Mouse (Mus musculus) stomach, embryonic 14.5 days (tissue): ENCODE data around the gene Olfr8. TPM values are rescaled to one million over a fixed set of nuclear protein-coding genes. Genes with fewer than 3 reads are reported as not detected.
"Not testable (repeated sequence)": the region's sequence is repeated elsewhere in the genome, so short reads cannot be mapped to it uniquely, and the experiment has no call there.

Source experiments
- ATAC-seq: fragments of 200-750 bp; cut with Nextera tagmentation; 2 replicates; pipeline ENCODE4 v1.8.0; 2017; ENCODE audit warnings: low read depth, moderate TSS enrichment; ENCODE audit not compliant: insufficient number of reproducible peaks, insufficient read depth, low FRiP score
- H3K27ac ChIP-seq: fragments of 300-500 bp; sonication (generic); 2 replicates; pipeline ENCODE4 v1.5.1; 2014; ENCODE audit warnings: mild to moderate bottlenecking, low read length, moderate library complexity, mixed read lengths
- H3K27me3 ChIP-seq: fragments of 300-500 bp; sonication (generic); 2 replicates; pipeline ENCODE4 v1.6.1; 2014; ENCODE audit warnings: low read length, control low read depth, mixed read lengths; ENCODE audit not compliant: control insufficient read depth, insufficient read depth
- H3K36me3 ChIP-seq: fragments of 300-500 bp; sonication (generic); 2 replicates; pipeline ENCODE4 v1.6.1; 2014; ENCODE audit warnings: mild to moderate bottlenecking, control low read depth, low read length, moderate library complexity, mixed read lengths; ENCODE audit not compliant: control insufficient read depth, insufficient read depth
- H3K4me1 ChIP-seq: fragments of 300-500 bp; sonication (generic); 2 replicates; pipeline ENCODE4 v1.6.1; 2014; ENCODE audit warnings: low read length, control low read depth, mixed read lengths; ENCODE audit not compliant: control insufficient read depth, insufficient read depth
- H3K4me2 ChIP-seq: fragments of 300-500 bp; sonication (generic); replicated peaks from 2 replicates; pipeline ENCODE4 v1.6.1; 2014; ENCODE audit warnings: low read depth, low read length, control low read depth
- H3K4me3 ChIP-seq: fragments of 300-500 bp; sonication (generic); 2 replicates; pipeline ENCODE4 v1.5.1; 2014; ENCODE audit warnings: low read depth, low read length, control low read depth
- H3K9ac ChIP-seq: fragments of 300-500 bp; sonication (generic); replicated peaks from 2 replicates; pipeline ENCODE4 v1.6.1; 2014; ENCODE audit warnings: low read depth, mild to moderate bottlenecking, control low read depth, low read length, moderate library complexity, mixed read lengths
- H3K9me3 ChIP-seq: fragments of 300-500 bp; sonication (generic); 2 replicates; pipeline ENCODE4 v1.6.1; 2016; ENCODE audit warnings: low read depth, low read length, control low read depth; ENCODE audit not compliant: control insufficient read depth
- WGBS: fragments of 180-500 bp; shearing (Covaris S2); extraction: QIAGEN DNeasy Blood & Tissue Kit; methylation state at CpG from one replicate; pipeline ENCODE4 v1.1.7; 2014; 5-methylcytosine and 5-hydroxymethylcytosine counted together
- polyA plus RNA-seq: library from polyadenylated mRNA; unstranded; fragments of >200 nt; fragmentation: Nextera tagmentation; extraction: Ambion mirVana; gene quantifications from 2 replicates; pipeline ENCODE4 v1.2.1, GENCODE M21; 2014

The Olfr8 gene
- not detected in 2 replicates for polyA plus RNA-seq

DNA sequence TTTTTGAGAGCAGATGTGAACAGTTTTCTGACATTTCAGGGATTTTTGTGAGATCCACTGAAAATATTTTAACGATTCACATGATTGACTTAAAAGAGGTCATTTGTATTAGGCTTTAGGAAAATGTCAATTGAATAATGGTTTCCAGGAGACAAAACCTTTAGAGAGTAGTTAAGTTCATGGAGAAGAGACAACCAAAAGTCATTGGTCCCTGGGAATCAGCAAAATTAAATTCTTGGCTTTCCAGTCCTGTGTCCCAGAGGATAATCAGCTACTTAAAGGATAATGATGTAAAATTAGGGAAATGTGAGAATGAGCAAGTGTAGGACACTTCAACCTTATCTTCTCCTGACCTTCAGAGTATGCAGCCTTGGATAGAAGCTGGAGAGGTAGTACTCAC, at the start of gene Olfr8:
TSS of gene Olfr8 (plus strand) at position 301 of the 400 bp plus-strand sequence.
- H3K4me3 ChIP-seq, H3K27me3 ChIP-seq, ATAC-seq, H3K9me3 ChIP-seq, H3K4me2 ChIP-seq, H3K9ac ChIP-seq, H3K36me3 ChIP-seq, H3K27ac ChIP-seq, H3K4me1 ChIP-seq: not testable (repeated sequence)
- WGBS: 86% methylated on average over 1 of the region's 1 CpGs

DNA sequence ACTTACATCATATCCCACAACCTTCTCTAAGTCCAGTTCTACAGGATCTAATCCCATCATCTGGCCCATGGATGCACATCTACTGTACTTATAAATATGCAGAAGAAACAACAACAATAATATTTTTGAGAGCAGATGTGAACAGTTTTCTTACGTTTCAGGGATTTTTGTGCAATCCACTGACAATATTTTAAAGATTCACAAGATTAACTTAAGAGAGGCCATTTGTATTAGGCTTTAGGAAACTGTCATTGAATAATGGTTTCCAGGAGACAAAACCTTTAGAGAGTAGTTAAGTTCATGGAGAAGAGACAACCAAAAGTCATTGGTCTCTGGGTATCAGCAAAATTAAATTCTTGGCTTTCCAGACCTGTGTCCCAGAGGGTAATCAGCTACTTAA, 37.6 kb upstream of the Olfr8 start, which contains the start of gene Olfr1354:
TSS of gene Olfr1354 (plus strand) at position 301 of the 400 bp plus-strand sequence.
- ATAC-seq, H3K27ac ChIP-seq: not testable (repeated sequence)

DNA sequence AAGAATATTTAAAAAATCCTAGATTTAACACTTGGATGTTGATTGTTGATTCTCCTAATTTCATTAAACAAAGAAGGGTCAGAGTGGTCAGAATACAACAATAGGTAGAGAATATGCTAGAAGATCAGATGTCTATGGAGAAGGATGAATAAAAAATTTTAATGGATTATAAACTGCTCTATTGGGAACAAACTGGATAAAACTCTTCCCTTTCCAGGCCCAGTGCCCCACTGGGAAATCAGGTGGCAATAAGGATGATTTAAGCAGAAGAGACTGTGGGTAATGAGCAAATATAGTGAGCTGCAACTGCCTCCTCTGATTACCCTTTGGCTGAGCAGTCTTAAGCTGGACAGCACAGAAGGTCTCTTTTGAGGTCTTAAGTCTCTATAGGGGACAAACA, 12.6 kb downstream of the Olfr8 start, which contains the start of gene Olfr1353:
TSS of gene Olfr1353 (plus strand) at position 301 of the 400 bp plus-strand sequence.
- not testable (repeated sequence) for ATAC-seq, H3K27ac ChIP-seq, H3K4me3 ChIP-seq, H3K27me3 ChIP-seq, H3K9ac ChIP-seq, H3K4me1 ChIP-seq, H3K4me2 ChIP-seq, H3K36me3 ChIP-seq, H3K9me3 ChIP-seq

More for the DNA sequence above, 37.6 kb upstream of the Olfr8 start, which contains the start of gene Olfr1354:
- H3K36me3 ChIP-seq, H3K9ac ChIP-seq, H3K9me3 ChIP-seq, H3K4me3 ChIP-seq, H3K4me2 ChIP-seq, H3K27me3 ChIP-seq, H3K4me1 ChIP-seq: not testable (repeated sequence)
- WGBS: 90% methylated on average over 1 of the region's 1 CpGs

DNA sequence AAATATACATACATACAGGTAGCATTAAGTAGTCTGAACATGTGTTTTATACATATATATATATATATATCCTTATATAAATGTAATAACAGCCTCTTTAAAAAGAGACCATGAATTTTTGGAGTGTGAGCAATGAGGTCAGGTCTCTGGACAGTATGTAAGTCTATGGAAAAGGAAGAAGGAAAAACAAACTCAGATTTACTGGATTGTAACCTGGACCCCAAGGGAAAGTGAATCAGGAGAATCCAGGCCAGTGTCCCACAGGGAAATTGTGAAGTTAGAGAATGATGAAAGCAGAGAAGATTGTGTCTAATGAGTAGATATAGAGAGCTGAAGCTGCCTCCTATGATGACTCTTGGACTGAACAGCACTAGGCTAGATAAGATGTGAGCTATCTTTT, 30.3 kb downstream of the Olfr8 start, which contains the start of gene Olfr1352:
TSS of gene Olfr1352 (plus strand) at position 301 of the 400 bp plus-strand sequence.
- Histone ChIP-seq H3K36me3 (no peaks in the 10 kb centered on the region), H3K9me3 (no peaks in the 10 kb centered on the region), H3K4me2 (no peak within 1 kb of the TSS), H3K27ac (no peak within 1 kb of the TSS), H3K27me3 (no peaks in the 10 kb centered on the region), H3K9ac (no peak within 1 kb of the TSS), H3K4me1 (no peaks in the 10 kb centered on the region), H3K4me3 (no peak within 1 kb of the TSS)
- no peak for ATAC-seq

Other genes starting within 250 kb of the Olfr8 start
- gene Casp14, start 232.3 kb upstream of the Olfr8 start, polyA plus RNA-seq: 0.45 and 0.61 TPM in 2 replicates
- not detected in 2 replicates for gene Ccdc105, start 197.6 kb upstream of the Olfr8 start, polyA plus RNA-seq
- gene Slc1a6, start 170.1 kb upstream of the Olfr8 start, polyA plus RNA-seq: 0.78 and 1.1 TPM in 2 replicates
- gene Olfr1356, start 98.5 kb upstream of the Olfr8 start, polyA plus RNA-seq: not detected in 2 replicates
- not detected in 2 replicates for gene Olfr1355, start 75.1 kb upstream of the Olfr8 start, polyA plus RNA-seq
- gene Olfr1354, start 37.5 kb upstream of the Olfr8 start, polyA plus RNA-seq: not detected in 2 replicates
- not detected in 2 replicates for gene Olfr1353, start 12.7 kb downstream of the Olfr8 start, polyA plus RNA-seq
- not detected in 2 replicates for gene Olfr1352, start 30.4 kb downstream of the Olfr8 start, polyA plus RNA-seq
- not detected in 2 replicates for gene Olfr1351, start 61.8 kb downstream of the Olfr8 start, polyA plus RNA-seq
- gene Olfr57, start 78.1 kb downstream of the Olfr8 start, polyA plus RNA-seq: not detected in 2 replicates
- 31.3 and 31.6 TPM in 2 replicates for gene 2610008E11Rik, start 147.0 kb downstream of the Olfr8 start, polyA plus RNA-seq
- gene Vmn2r80, start 198.1 kb downstream of the Olfr8 start, polyA plus RNA-seq: not detected in 2 replicates